15 mouse cellular contexts compared by ENCODE assay signal in the genomic region with DNA sequence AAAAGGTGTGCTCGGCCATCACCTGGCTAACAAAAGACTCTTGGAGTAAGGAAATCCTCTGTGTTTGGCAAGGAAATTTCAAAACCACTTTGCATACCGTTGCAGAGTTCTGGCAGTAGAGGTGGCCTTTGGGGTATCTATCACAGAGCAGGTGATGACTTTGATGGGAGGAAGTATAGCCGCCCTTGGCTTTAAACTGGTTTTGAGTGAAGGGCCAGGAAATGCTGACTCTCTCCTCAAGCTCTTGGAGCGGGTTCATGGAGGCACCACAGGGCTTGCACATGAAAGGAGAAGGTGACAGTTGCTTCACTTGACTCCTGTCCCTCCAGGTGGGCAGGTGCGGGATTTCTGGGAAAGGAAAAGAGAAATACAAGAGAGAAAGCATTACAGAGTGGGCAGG. TPM values are rescaled to one million over a fixed set of nuclear protein-coding genes. Genes with fewer than 3 reads are reported as not detected.
"Had no signal": no experiment of that assay in that cellular context is flagged by ENCODE, and none has a peak within 500 bp of the region (broad histone marks: within the 10 kb centered on the region; RNA-seq: fewer than 3 reads in every experiment).

No protein-coding gene starts in this region.

- ATAC-seq: midbrain, embryonic 13.5 days had no signal

- H3K9ac ChIP-seq: limb, embryonic 13.5 days; liver, embryonic 15.5 days; lung, embryonic 14.5 days; midbrain, embryonic 13.5 days; neural tube, embryonic 12.5 days had no signal

- H3K9me3 ChIP-seq: limb, embryonic 13.5 days; liver, embryonic 15.5 days; midbrain, embryonic 13.5 days; neural tube, embryonic 12.5 days had no signal

- H3K36me3 ChIP-seq: midbrain, embryonic 13.5 days; neural tube, embryonic 12.5 days had no signal

- DNase-seq: kidney, adult 11 months; kidney, adult 9 months; left cerebral cortex, postnatal 4 days; lung, postnatal 14 days had no signal

- H3K27ac ChIP-seq: kidney, postnatal 0 days; limb, embryonic 13.5 days; midbrain, embryonic 13.5 days; neural tube, embryonic 12.5 days; stomach, postnatal 0 days had no signal

- H3K4me2 ChIP-seq: limb, embryonic 13.5 days; liver, embryonic 15.5 days; lung, embryonic 14.5 days; midbrain, embryonic 13.5 days; neural tube, embryonic 12.5 days had no signal

- H3K27me3 ChIP-seq: limb, embryonic 13.5 days; liver, embryonic 15.5 days; midbrain, embryonic 13.5 days; neural tube, embryonic 12.5 days had no signal

- H3K4me3 ChIP-seq: limb, embryonic 13.5 days; liver, embryonic 15.5 days; midbrain, embryonic 13.5 days; myocyte; neural tube, embryonic 12.5 days had no signal

- H3K4me1 ChIP-seq: limb, embryonic 13.5 days; midbrain, embryonic 13.5 days; neural tube, embryonic 12.5 days had no signal

RNA-seq across cellular contexts. Expression of a gene that starts 14.1 kb away (rescaled TPM):
- polyA plus RNA-seq: liver, adult 2 months; lung, embryonic 14.5 days; myocyte; neural tube, embryonic 12.5 days; stomach, postnatal 0 days had no signal

RNA-seq across cellular contexts. Expression of a gene that starts 14.7 kb away (rescaled TPM):
- polyA plus RNA-seq: intestine, embryonic 14.5 days; kidney, postnatal 0 days; limb, embryonic 13.5 days; liver, adult 2 months; liver, embryonic 15.5 days; lung, embryonic 14.5 days; midbrain, embryonic 13.5 days; myocyte; neural tube, embryonic 12.5 days; stomach, postnatal 0 days; urinary bladder, adult 2 months had no signal
